Mouse (Mus musculus) CD4-positive naive resting alpha-beta T cell, adult 76 days (primary cell): ENCODE measurements around the gene Acss2. TPM values are rescaled to one million over a fixed set of nuclear protein-coding genes. Genes with fewer than 3 reads are reported as not detected.

Experiments used
- total RNA-seq: library from RNA; stranded (reverse); gene quantifications from one replicate; pipeline ENCODE4 v1.2.4, GENCODE M21; 2023

Acss2 gene
- total RNA-seq: 58.8 TPM

DNA sequence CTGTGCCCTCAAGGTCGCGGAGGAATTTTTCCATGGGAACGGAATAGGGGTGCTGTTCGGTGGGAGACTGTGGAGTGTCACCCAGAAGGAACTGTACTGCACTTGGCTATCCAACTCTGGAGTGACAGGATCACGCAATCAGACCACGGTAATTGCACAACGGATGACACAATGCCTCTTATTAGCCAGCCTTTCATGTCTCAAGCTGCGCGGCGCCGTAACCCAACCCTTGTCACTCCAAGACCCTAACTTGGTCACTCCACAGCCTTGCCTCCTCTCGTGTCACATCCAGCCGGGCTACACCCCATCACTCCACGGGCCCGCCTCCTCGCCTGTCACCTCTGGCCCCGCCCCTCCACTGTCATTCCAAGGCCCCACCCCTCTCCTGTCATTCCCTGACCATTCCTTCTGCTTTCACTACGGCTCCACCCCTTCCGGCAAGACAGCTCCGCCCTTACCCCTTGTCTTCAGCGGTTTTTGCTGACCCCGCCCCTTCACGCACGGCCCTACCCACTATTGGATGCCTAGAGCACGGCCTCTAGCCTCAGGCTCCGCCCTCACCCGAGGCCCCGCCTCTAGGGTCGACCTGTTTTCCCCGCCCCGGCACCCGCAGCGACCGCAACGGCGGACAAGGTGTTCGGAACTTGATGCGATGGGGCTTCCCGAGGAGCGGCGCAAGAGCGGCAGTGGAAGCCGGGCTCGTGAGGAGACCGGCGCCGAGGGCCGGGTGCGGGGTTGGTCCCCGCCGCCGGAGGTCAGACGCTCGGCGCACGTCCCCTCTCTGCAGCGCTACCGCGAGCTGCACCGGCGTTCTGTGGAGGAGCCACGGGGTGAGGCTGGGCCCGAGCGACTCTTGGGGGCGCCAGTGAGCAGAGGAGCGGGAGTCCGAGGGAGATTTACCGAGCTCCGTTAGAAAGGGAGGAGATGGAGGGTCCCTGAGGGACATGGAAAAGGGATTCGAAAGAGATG, at the start of gene Acss2, which contains the start of gene Ggt7:
Acss2 (plus strand) TSS at position 494 of the 969 bp plus-strand sequence.
Ggt7 (minus strand) TSS at position 783 of the 969 bp plus-strand sequence.

DNA sequence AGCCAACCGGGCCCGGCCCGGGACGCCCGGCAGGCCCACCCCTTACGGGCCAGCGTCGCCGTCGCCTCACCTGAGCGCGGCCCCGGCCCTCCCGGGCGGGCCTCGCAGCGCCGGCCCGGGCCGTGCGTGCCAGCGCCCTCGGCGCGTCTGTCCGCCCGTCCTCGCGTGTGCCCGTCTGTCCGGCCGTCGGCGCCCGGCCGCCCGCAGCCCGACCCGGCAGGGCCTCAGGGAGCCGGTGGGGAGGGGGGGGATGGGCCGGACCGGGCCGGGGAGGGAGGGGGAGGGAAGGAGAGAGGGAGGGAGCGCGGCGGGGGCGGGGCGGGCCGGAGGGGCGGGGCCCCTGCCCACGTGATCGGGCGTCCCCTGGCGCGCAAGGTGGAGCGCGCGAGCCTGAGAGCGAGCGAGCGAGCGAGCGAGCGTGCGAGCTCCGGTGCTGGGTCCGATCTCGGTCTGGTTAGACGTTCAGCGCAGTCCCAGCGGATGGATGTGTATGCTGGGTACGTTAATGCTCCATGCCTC, 44.1 kb upstream of the Acss2 start, which contains the start of gene Ncoa6:
Ncoa6 (minus strand) TSS at position 325 of the 519 bp plus-strand sequence.

DNA sequence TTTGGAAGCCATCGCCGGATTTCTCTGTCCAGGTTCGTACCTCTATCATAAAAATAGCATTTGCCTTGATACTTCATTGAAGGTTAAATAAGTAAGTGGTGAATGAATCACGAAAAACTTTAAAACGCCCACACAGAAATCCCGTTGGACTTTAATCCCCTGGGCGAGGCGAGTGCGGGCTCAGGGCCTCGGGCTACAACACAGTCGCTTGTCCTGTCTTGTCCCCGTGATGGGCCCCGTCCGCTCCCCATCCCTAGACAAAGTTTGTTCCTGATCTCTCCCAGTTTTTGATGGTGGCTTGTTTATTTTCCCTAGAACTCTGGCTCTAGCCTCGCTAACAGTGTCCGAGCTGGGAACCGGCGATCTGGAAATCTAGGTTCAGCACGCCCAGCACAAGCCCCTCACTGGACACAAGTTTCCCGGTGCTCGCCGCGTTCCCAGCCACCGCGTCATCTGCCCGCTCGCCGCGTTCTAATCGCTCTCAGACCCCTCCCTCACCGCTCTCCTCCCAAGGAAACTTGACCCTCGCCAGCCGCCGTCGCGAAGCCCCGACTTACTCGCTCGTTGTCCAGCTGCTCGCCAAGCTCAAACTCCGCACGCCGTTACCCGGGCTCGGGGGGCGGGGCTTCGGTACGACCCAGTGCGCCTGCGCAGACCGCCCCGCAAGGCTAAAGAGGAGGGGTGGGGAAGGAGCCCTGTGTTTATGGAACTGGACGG, 74.5 kb downstream of the Acss2 start, which contains the start of gene Gss:
Gss (minus strand) TSS at position 674 of the 717 bp plus-strand sequence.

DNA sequence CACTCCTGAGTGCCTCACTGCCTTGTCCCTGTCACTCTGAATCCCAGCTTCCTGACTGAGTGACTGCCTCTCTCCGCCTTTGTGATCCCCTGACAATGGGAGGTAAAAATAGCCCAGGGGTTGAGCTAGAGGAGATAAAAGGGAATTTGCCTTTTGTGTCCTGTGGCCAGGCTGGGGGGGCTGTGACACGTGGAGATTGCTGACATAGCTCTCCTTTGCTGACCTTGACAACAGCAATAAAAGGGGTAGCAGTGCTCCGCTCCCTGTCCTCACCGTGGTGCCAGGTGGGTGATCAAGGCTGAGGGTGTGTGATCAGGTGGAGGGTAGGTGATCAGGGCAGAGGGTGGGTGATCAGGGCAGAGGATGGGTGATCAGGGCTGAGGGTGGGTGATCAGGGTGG, 93.2 kb downstream of the Acss2 start, which contains the start of gene Myh7b:
Myh7b (plus strand) TSS at position 235 of the 400 bp plus-strand sequence.

Other genes starting within 250 kb of the Acss2 start
- gene Map1lc3a, start 241.7 kb upstream of the Acss2 start, total RNA-seq: 35.9 TPM
- 20.4 TPM for gene Pigu, start 160.5 kb upstream of the Acss2 start, total RNA-seq
- gene Trp53inp2, start 136.9 kb upstream of the Acss2 start, total RNA-seq: 121 TPM
- gene Ncoa6, start 44.1 kb upstream of the Acss2 start, total RNA-seq: 62.4 TPM
- gene Ggt7, start 289 bp downstream of the Acss2 start, total RNA-seq: 3.4 TPM
- 9.0 TPM for gene Gss, start 74.9 kb downstream of the Acss2 start, total RNA-seq
- gene Myh7b, start 93.3 kb downstream of the Acss2 start, total RNA-seq: not detected
- gene Trpc4ap, start 174.4 kb downstream of the Acss2 start, total RNA-seq: 154 TPM
- 26.6 TPM for gene Edem2, start 211.5 kb downstream of the Acss2 start, total RNA-seq
- gene Gm17581, start 217.9 kb downstream of the Acss2 start, total RNA-seq: not detected
- 0.35 TPM for gene Procr, start 233.2 kb downstream of the Acss2 start, total RNA-seq